Mouse (Mus musculus) liver, adult 2 months (tissue): ENCODE measurements around the gene Fasn.

Source experiments
- CTCF ChIP-seq: fragments of 200-500 bp; IDR thresholded peaks from 2 replicates; pipeline ENCODE4 v1.5.1; 2011; ENCODE audit warnings: low read depth, low read length, control low read depth
- POLR2A ChIP-seq: fragments of 200-500 bp; IDR thresholded peaks from 2 replicates; pipeline ENCODE4 v1.6.1; 2011; ENCODE audit warnings: low read length, control low read depth; ENCODE audit not compliant: insufficient read depth; ENCODE audit errors: extremely low read depth

DNA sequence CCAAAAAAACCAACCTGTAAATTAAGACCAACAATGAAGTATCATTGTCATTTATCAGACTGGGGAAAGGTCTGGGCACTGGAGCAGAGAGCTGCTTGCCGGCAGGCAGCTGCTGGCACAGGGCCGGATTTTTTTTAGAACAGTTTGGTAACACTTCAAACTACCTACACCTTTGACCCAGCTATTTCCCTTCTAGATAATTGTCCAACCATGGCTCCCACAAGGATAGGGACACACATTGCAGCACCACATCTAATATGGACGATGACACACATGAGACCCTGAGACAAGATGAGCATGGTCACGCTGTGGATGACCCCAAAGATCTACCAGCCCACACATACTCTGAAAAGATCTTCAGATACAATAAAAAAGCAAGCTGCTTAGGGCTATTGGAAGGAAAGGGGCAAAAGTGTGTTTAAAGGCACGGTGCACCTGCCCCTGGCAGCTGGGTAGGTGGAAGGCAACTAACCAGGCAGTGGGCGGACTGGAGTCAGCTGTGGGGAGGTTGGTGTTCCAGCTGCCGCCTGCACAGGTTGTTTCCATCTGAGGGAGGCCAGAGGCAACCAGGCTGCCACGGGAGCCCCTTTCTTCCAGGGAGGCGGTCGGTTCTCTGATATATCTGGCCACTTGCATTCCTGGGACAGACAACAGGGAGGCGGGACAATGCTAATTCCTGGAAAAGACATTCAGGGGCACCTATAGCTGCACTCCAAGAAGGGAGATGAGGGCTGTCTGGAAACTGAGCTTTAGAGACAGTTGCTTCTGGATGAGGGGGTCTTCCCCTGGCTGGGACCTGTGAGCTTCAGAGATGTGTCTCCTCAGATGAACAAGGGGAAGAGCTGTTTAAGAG is 28.0 kb upstream of the Fasn start:
- TF ChIP-seq POLR2A (no peak), CTCF (no peak)
